In genomic region chr6:85961101-85962091, GRCm38 (mm10) we compare ENCODE assay signal across 8 mouse cellular contexts. TPM values are rescaled to one million over a fixed set of nuclear protein-coding genes. Genes with fewer than 3 reads are reported as not detected.
A peak's percentile ranks its signal among the peaks of the same experiment; 100 is the strongest.
DNase-seq lines count a peak whose midpoint lies in the region; ATAC-seq and TF ChIP-seq lines count a peak whose summit lies in the region.

Gene Dusp11, minus strand, starts transcription at chr6:85961667.

- H3K27me3 ChIP-seq in forebrain, embryonic 15.5 days = no peaks in the 10 kb centered on the region

- peak within 1 kb of the TSS; percentile 98 for H3K4me3 ChIP-seq in forebrain, embryonic 15.5 days
- peak within 1 kb of the TSS; percentile 98 for H3K4me3 ChIP-seq in lung, adult 2 months (replicated peaks; ENCODE audit: extremely low read depth, low read depth, low read length)

- H3K4me1 ChIP-seq in forebrain, embryonic 15.5 days = peaks cover 24% of the 10 kb centered on the region
- peaks cover 3% of the 10 kb centered on the region; the same call in 1 of the 2 replicates for H3K4me1 ChIP-seq in lung, adult 2 months (ENCODE audit: control insufficient read depth, insufficient read depth, low read length)

- no peak for TF ChIP-seq CTCF in lung, adult 2 months (IDR thresholded peaks at IDR 0.05; ENCODE audit: insufficient read depth, low read length)

- peak; percentile 92 for TF ChIP-seq POLR2A in lung, adult 2 months (IDR thresholded peaks at IDR 0.05; ENCODE audit: borderline replicate concordance, extremely low read depth, low read depth, low read length)

- peak within 1 kb of the TSS; percentile 95 for H3K27ac ChIP-seq in forebrain, embryonic 15.5 days (replicated peaks)

- WGBS in forebrain, embryonic 15.5 days = under 1% methylated on average over 70 of the region's 70 CpGs
- WGBS in lung, adult 2 months = under 1% methylated on average over 70 of the region's 70 CpGs

- intact Hi-C loops in heart, postnatal 25 days (cut with DNase I) = loop anchor here (5.0 kb wide), 2 partner anchors 41 to 44 kb away; partner anchors contain the start of gene Nat8f1

- H3K9ac ChIP-seq in forebrain, embryonic 15.5 days (replicated peaks) = peak within 1 kb of the TSS; percentile 96

- peak within 1 kb of the TSS; percentile 74 for H3K4me2 ChIP-seq in forebrain, embryonic 15.5 days (replicated peaks)

- peak; percentile 98 for ATAC-seq in forebrain, embryonic 15.5 days (replicated peaks)
- peak; percentile 75 for ATAC-seq in neutrophil, adult 5-6 weeks (ENCODE audit: extremely low read depth, insufficient number of reproducible peaks, low FRiP score, poor library complexity, severe bottlenecking)

- DNase-seq in ES-CJ7 (ENCODE audit: low read depth, low spot score) = peak; percentile 92
- DNase-seq in cerebellum, adult 11 months = peak; percentile 92
- peak; percentile 84 for DNase-seq in heart, postnatal 25 days (ENCODE audit: low spot score)
- peak; percentile 89 to 95 for DNase-seq in layer of hippocampus, adult 18-20 months (ENCODE audit: low spot score in 2 of 2)
- DNase-seq in lung, adult 2 months = peak; percentile 91
- DNase-seq in thymus, adult 18-20 months = peak; percentile 86 to 88

- H3K9me3 ChIP-seq in forebrain, embryonic 15.5 days = no peaks in the 10 kb centered on the region

- peaks cover 17% of the 10 kb centered on the region for H3K36me3 ChIP-seq in forebrain, embryonic 15.5 days

RNA-seq across cellular contexts. Expression of gene Dusp11, which starts in this region (rescaled TPM):
- polyA plus RNA-seq in forebrain, embryonic 15.5 days (2015; fragmentation: Nextera tagmentation; extraction: Ambion mirVana) = 42.7 and 47.9 TPM in 2 replicates
- total RNA-seq in heart, postnatal 25 days (2021) = 10 to 100 TPM; 43.6 to 51.7 TPM
- 10 to 100 TPM; 71.2 to 76.1 TPM for total RNA-seq in layer of hippocampus, adult 18-20 months (2021)
- polyA plus RNA-seq in lung, adult 2 months (2012; rRNA removed) = 32.6 and 34.7 TPM in 2 replicates
- 102 and 134 TPM in 2 replicates for total RNA-seq in neutrophil, adult 5-6 weeks (2017)

Comparison
In these comparisons a context has a peak if more than half of its experiments do, and no peak if none do; other contexts are left out.
1. Peak in every context shown above with its lines: DNase-seq, ATAC-seq, H3K4me3 ChIP-seq and H3K27ac ChIP-seq.